Mouse (Mus musculus) bone marrow macrophage, adult 2 months (primary cell): ENCODE measurements around the gene Wbp1l.

Experiments used
- CTCF ChIP-seq: IDR thresholded peaks from 2 replicates; pipeline ENCODE4 v1.5.1; 2012; ENCODE audit warnings: low read depth, mild to moderate bottlenecking, low read length, moderate library complexity
- POLR2A ChIP-seq: IDR thresholded peaks from 2 replicates; pipeline ENCODE4 v1.6.1; 2012; ENCODE audit warnings: mild to moderate bottlenecking, low read depth, low read length, borderline replicate concordance

GRCm38 (mm10) chr19:46598720-46599252 is at the start of gene Wbp1l:
- TF ChIP-seq POLR2A (no peak), CTCF (no peak)
